Mouse (Mus musculus) hindbrain, embryonic 10.5 days (tissue): ENCODE measurements around the gene Defb43. TPM values are rescaled to one million over a fixed set of nuclear protein-coding genes. Genes with fewer than 3 reads are reported as not detected.

Experiments
- DNase-seq: peaks from one replicate; pipeline ENCODE4 v3.0.0-alpha.2; 2017; ENCODE audit warnings: low spot score
- H3K27ac ChIP-seq: fragments of 300-500 bp; sonication (generic); 2 replicates; pipeline ENCODE4 v1.5.1; 2016; ENCODE audit warnings: mild to moderate bottlenecking, moderate library complexity
- H3K27me3 ChIP-seq: fragments of 300-500 bp; sonication (generic); 2 replicates; pipeline ENCODE4 v1.6.1; 2016; ENCODE audit warnings: mild to moderate bottlenecking; ENCODE audit not compliant: poor library complexity, insufficient read depth, severe bottlenecking
- H3K36me3 ChIP-seq: fragments of 300-500 bp; sonication (generic); 2 replicates; pipeline ENCODE4 v1.6.1; 2016; ENCODE audit warnings: mild to moderate bottlenecking, moderate library complexity
- H3K4me1 ChIP-seq: fragments of 300-500 bp; sonication (generic); replicated peaks from 2 replicates; pipeline ENCODE4 v1.6.1; 2016; ENCODE audit warnings: mild to moderate bottlenecking
- H3K4me3 ChIP-seq: fragments of 300-500 bp; sonication (generic); 2 replicates; pipeline ENCODE4 v1.5.1; 2016; ENCODE audit warnings: mild to moderate bottlenecking, moderate library complexity
- H3K9me3 ChIP-seq: fragments of 300-500 bp; sonication (generic); 2 replicates; pipeline ENCODE4 v1.6.1; 2016; ENCODE audit warnings: mild to moderate bottlenecking, moderate library complexity
- WGBS: fragments of 180-500 bp; shearing (Covaris S2); methylation state at CpG from one replicate; pipeline ENCODE4 v1.1.7; 2016; 5-methylcytosine and 5-hydroxymethylcytosine counted together
- polyA plus RNA-seq: library from polyadenylated mRNA; unstranded; fragments of >200 nt; fragmentation: Nextera tagmentation; extraction: Ambion mirVana; gene quantifications from 2 replicates; pipeline ENCODE4 v1.2.1, GENCODE M21; 2016

Gene Defb43
- not detected in 2 replicates for polyA plus RNA-seq

- Histone ChIP-seq H3K9me3 (no peaks in the 10 kb centered on the region), H3K4me1 (no peaks in the 10 kb centered on the region), H3K27me3 (no peaks in the 10 kb centered on the region), H3K27ac (no peak within 1 kb of the TSS), H3K36me3 (no peaks in the 10 kb centered on the region), H3K4me3 (no peak within 1 kb of the TSS)
- 93% methylated on average over 5 of the region's 5 CpGs for WGBS
- no peak for DNase-seq
Observed at GRCm38 (mm10) chr14:63011471-63011870, at the start of gene Defb43. Gene Defb43 (plus strand): TSS chr14:63011771.

- 83% methylated on average over 4 of the region's 4 CpGs for WGBS
- DNase-seq: no peak
- Histone ChIP-seq H3K4me1 (peaks cover 11% of the 10 kb centered on the region), H3K4me3 (no peak overlapping the region), H3K27ac (no peak overlapping the region), H3K27me3 (no peaks in the 10 kb centered on the region), H3K9me3 (no peaks in the 10 kb centered on the region), H3K36me3 (peaks cover 20% of the 10 kb centered on the region)
Observed at GRCm38 (mm10) chr14:62963632-62964031, 47.9 kb upstream of the Defb43 start.

- Histone ChIP-seq H3K9me3 (no peaks in the 10 kb centered on the region), H3K4me1 (peaks cover 11% of the 10 kb centered on the region), H3K27me3 (no peaks in the 10 kb centered on the region), H3K36me3 (0 out of 2 replicates have a peak, but pooled peaks cover 6% of the 10 kb centered on the region), H3K27ac (peak overlapping the region; percentile 46; the same call in 1 of the 2 replicates), H3K4me3 (peak overlapping the region; percentile 44; the same call in 1 of the 2 replicates)
- 87% methylated on average over 5 of the region's 5 CpGs for WGBS
- no peak for DNase-seq
Observed at GRCm38 (mm10) chr14:62965342-62965741, 46.2 kb upstream of the Defb43 start.

GRCm38 (mm10) chr14:62965811-62966520 lies 45.6 kb upstream of the Defb43 start:
- WGBS: 30% methylated on average over 15 of the region's 15 CpGs
- Histone ChIP-seq H3K9me3 (no peaks in the 10 kb centered on the region), H3K27me3 (no peaks in the 10 kb centered on the region), H3K27ac (peak overlapping the region; percentile 46), H3K4me3 (peak overlapping the region; percentile 44), H3K36me3 (0 out of 2 replicates have a peak, but pooled peaks cover 6% of the 10 kb centered on the region), H3K4me1 (peaks cover 11% of the 10 kb centered on the region)
- DNase-seq: no peak

GRCm38 (mm10) chr14:62975046-62975445 lies 36.5 kb upstream of the Defb43 start:
- Histone ChIP-seq H3K4me3 (peak overlapping the region; percentile 4; the same call in 1 of the 2 replicates), H3K27me3 (no peaks in the 10 kb centered on the region; the same call in 1 of the 2 replicates), H3K9me3 (no peaks in the 10 kb centered on the region), H3K36me3 (no peaks in the 10 kb centered on the region), H3K4me1 (peaks cover 9% of the 10 kb centered on the region; the same call in 1 of the 2 replicates), H3K27ac (no peak overlapping the region; the same call in 1 of the 2 replicates)
- 17% methylated on average over 5 of the region's 5 CpGs for WGBS
- peak; percentile 71 for DNase-seq

- no peak for DNase-seq
- no peaks in the 10 kb centered on the region for H3K27me3 ChIP-seq
- H3K9me3 ChIP-seq: no peaks in the 10 kb centered on the region
- H3K27ac ChIP-seq: no peak overlapping the region
- H3K4me1 ChIP-seq: peaks cover 2% of the 10 kb centered on the region; the same call in 1 of the 2 replicates
- 82% methylated on average over 1 of the region's 1 CpGs for WGBS
- H3K36me3 ChIP-seq: no peaks in the 10 kb centered on the region
- H3K4me3 ChIP-seq: no peak overlapping the region
Observed at GRCm38 (mm10) chr14:62979815-62980214, 31.8 kb upstream of the Defb43 start.

GRCm38 (mm10) chr14:62984410-62984809 lies 27.2 kb upstream of the Defb43 start, which contains the start of gene Defb48:
Gene Defb48 (minus strand): TSS chr14:62984510.
- H3K27me3 ChIP-seq: no peaks in the 10 kb centered on the region
- no peak for DNase-seq
- no peak within 1 kb of the TSS for H3K4me3 ChIP-seq
- H3K4me1 ChIP-seq: no peaks in the 10 kb centered on the region
- 77% methylated on average over 1 of the region's 1 CpGs for WGBS
- no peaks in the 10 kb centered on the region for H3K36me3 ChIP-seq
- no peaks in the 10 kb centered on the region for H3K9me3 ChIP-seq
- H3K27ac ChIP-seq: no peak within 1 kb of the TSS

GRCm38 (mm10) chr14:62991271-62991670 lies 20.3 kb upstream of the Defb43 start:
- Histone ChIP-seq H3K4me3 (no peak overlapping the region), H3K27me3 (no peaks in the 10 kb centered on the region), H3K4me1 (peaks cover 6% of the 10 kb centered on the region; the same call in 1 of the 2 replicates), H3K27ac (no peak overlapping the region), H3K36me3 (no peaks in the 10 kb centered on the region), H3K9me3 (no peaks in the 10 kb centered on the region)
- 86% methylated on average over 3 of the region's 3 CpGs for WGBS
- no peak for DNase-seq

- Histone ChIP-seq H3K36me3 (no peaks in the 10 kb centered on the region), H3K9me3 (no peaks in the 10 kb centered on the region), H3K4me3 (no peak overlapping the region), H3K27me3 (no peaks in the 10 kb centered on the region), H3K4me1 (peaks cover 6% of the 10 kb centered on the region; the same call in 1 of the 2 replicates), H3K27ac (no peak overlapping the region)
- 71% methylated on average over 7 of the region's 7 CpGs for WGBS
- DNase-seq: no peak
Observed at GRCm38 (mm10) chr14:62991849-62992510, 19.6 kb upstream of the Defb43 start.

- Histone ChIP-seq H3K36me3 (no peaks in the 10 kb centered on the region), H3K4me1 (0 out of 2 replicates have a peak, but pooled peaks cover 4% of the 10 kb centered on the region), H3K9me3 (no peaks in the 10 kb centered on the region), H3K27ac (no peak within 1 kb of the TSS), H3K27me3 (no peaks in the 10 kb centered on the region), H3K4me3 (no peak within 1 kb of the TSS)
- 83% methylated on average over 8 of the region's 8 CpGs for WGBS
- no peak for DNase-seq
Observed at GRCm38 (mm10) chr14:62997777-62998176, 13.8 kb upstream of the Defb43 start, which contains the start of gene Defb47. Gene Defb47 (plus strand): TSS chr14:62998077.

GRCm38 (mm10) chr14:62998977-62999376 lies 12.6 kb upstream of the Defb43 start:
- Histone ChIP-seq H3K27ac (no peak overlapping the region), H3K27me3 (no peaks in the 10 kb centered on the region), H3K4me3 (no peak overlapping the region), H3K9me3 (no peaks in the 10 kb centered on the region), H3K4me1 (no peaks in the 10 kb centered on the region), H3K36me3 (no peaks in the 10 kb centered on the region)
- 90% methylated on average over 4 of the region's 4 CpGs for WGBS
- no peak for DNase-seq

- Histone ChIP-seq H3K27ac (no peak overlapping the region), H3K9me3 (no peaks in the 10 kb centered on the region), H3K4me1 (no peaks in the 10 kb centered on the region), H3K36me3 (no peaks in the 10 kb centered on the region), H3K27me3 (no peaks in the 10 kb centered on the region), H3K4me3 (no peak overlapping the region)
- WGBS: 87% methylated on average over 2 of the region's 2 CpGs
- no peak for DNase-seq
Observed at GRCm38 (mm10) chr14:63002588-63002987, 9.0 kb upstream of the Defb43 start.

GRCm38 (mm10) chr14:63013082-63013481 lies 1.5 kb downstream of the Defb43 start:
- H3K9me3 ChIP-seq: no peaks in the 10 kb centered on the region
- H3K4me1 ChIP-seq: no peaks in the 10 kb centered on the region
- 86% methylated on average over 4 of the region's 4 CpGs for WGBS

More at GRCm38 (mm10) chr14:63013082-63013481, 1.5 kb downstream of the Defb43 start:
- Histone ChIP-seq H3K36me3 (no peaks in the 10 kb centered on the region), H3K27ac (no peak overlapping the region), H3K4me3 (no peak overlapping the region), H3K27me3 (no peaks in the 10 kb centered on the region)
- DNase-seq: no peak
